Mouse (Mus musculus) cerebellum, adult 2 months (tissue): ENCODE data around the gene Sez6l.
A peak's percentile ranks its signal among the peaks of the same experiment; 100 is the strongest.

Experiments
- CTCF ChIP-seq: fragments of 200-500 bp; IDR thresholded peaks from 2 replicates; pipeline ENCODE4 v1.5.1; 2011; ENCODE audit warnings: low read depth, mild to moderate bottlenecking, control low read depth, low read length, moderate library complexity, borderline replicate concordance; ENCODE audit not compliant: insufficient read depth
- POLR2A ChIP-seq: fragments of 200-500 bp; IDR thresholded peaks from 2 replicates; pipeline ENCODE4 v1.6.1; 2011; ENCODE audit warnings: low read length, control low read depth, borderline replicate concordance; ENCODE audit not compliant: insufficient read depth

GRCm38 (mm10) chr5:112576993-112577670 is at the start of gene Sez6l:
- TF ChIP-seq POLR2A (peak; percentile 89), CTCF (peak; percentile 38; the same call in 1 of the 2 replicates)
